Mouse (Mus musculus): Measurements from ENCODE around the gene Fam173a. TPM values are rescaled to one million over a fixed set of nuclear protein-coding genes. Genes with fewer than 3 reads are reported as not detected.

Fam173a gene
- 81.9 and 96.8 TPM in 2 replicates for polyA plus RNA-seq (2014; fragmentation: Nextera tagmentation; extraction: Ambion mirVana)

- H3K27me3 ChIP-seq (ENCODE audit: insufficient read depth, low read length): no peaks in the 10 kb centered on the region
- no peaks in the 10 kb centered on the region for H3K9me3 ChIP-seq (ENCODE audit: low read depth, low read length)
- H3K27ac ChIP-seq (ENCODE audit: low read depth): peak within 1 kb of the TSS; percentile 94
- TF ChIP-seq CTCF (IDR thresholded peaks at IDR 0.05; ENCODE audit: low read depth): no peak
- H3K4me2 ChIP-seq: peak within 1 kb of the TSS; percentile 67
- peaks cover 31% of the 10 kb centered on the region for H3K36me3 ChIP-seq (ENCODE audit: insufficient read depth)
- peak within 1 kb of the TSS; percentile 74 for H3K4me3 ChIP-seq (ENCODE audit: low read depth, low read length)
- ATAC-seq (ENCODE audit: insufficient read depth) (peak; percentile 81), DNase-seq (peak; percentile 96)
- WGBS: under 1% methylated on average over 14 of the region's 14 CpGs
- H3K9ac ChIP-seq: peak within 1 kb of the TSS; percentile 71
- peaks cover 14% of the 10 kb centered on the region for H3K4me1 ChIP-seq (ENCODE audit: insufficient read depth)
Observed at GRCm38 (mm10) chr17:25792615-25793014, at the start of gene Fam173a. TSS of gene Fam173a (minus strand) at chr17:25792901.

- H3K27ac ChIP-seq (ENCODE audit: low read depth): no peak within 1 kb of the TSS
- no peak within 1 kb of the TSS for H3K9ac ChIP-seq
- no peak within 1 kb of the TSS for H3K4me3 ChIP-seq (ENCODE audit: low read depth, low read length)
- H3K27me3 ChIP-seq (ENCODE audit: insufficient read depth, low read length): no peaks in the 10 kb centered on the region
- no peak for TF ChIP-seq CTCF (IDR thresholded peaks at IDR 0.05; ENCODE audit: low read depth)
- H3K4me1 ChIP-seq (ENCODE audit: insufficient read depth): peaks cover 19% of the 10 kb centered on the region
- H3K9me3 ChIP-seq (ENCODE audit: low read depth, low read length): no peaks in the 10 kb centered on the region
- peaks cover 51% of the 10 kb centered on the region for H3K36me3 ChIP-seq (ENCODE audit: insufficient read depth)
- ATAC-seq (ENCODE audit: insufficient read depth) (no peak), DNase-seq (no peak)
- no peak within 1 kb of the TSS for H3K4me2 ChIP-seq
- WGBS: 92% methylated on average over 22 of the region's 22 CpGs
Observed at GRCm38 (mm10) chr17:25841117-25841880, 48.6 kb upstream of the Fam173a start, which contains the start of gene Gm20683. TSS of gene Gm20683 (minus strand) at chr17:25841763.

GRCm38 (mm10) chr17:25840519-25840918, 47.8 kb upstream of the Fam173a start:
- H3K4me2 ChIP-seq: no peak overlapping the region
- H3K36me3 ChIP-seq (ENCODE audit: insufficient read depth): peaks cover 52% of the 10 kb centered on the region
- 94% methylated on average over 6 of the region's 6 CpGs for WGBS
- no peak for ATAC-seq (ENCODE audit: insufficient read depth)
- peaks cover 24% of the 10 kb centered on the region for H3K4me1 ChIP-seq (ENCODE audit: insufficient read depth)
- DNase-seq: no peak
- H3K27me3 ChIP-seq (ENCODE audit: insufficient read depth, low read length): no peaks in the 10 kb centered on the region
- no peak overlapping the region for H3K9ac ChIP-seq
- no peak overlapping the region for H3K27ac ChIP-seq (ENCODE audit: low read depth)
- no peak for TF ChIP-seq CTCF (IDR thresholded peaks at IDR 0.05; ENCODE audit: low read depth)
- H3K9me3 ChIP-seq (ENCODE audit: low read depth, low read length): no peaks in the 10 kb centered on the region
- H3K4me3 ChIP-seq (ENCODE audit: low read depth, low read length): no peak overlapping the region

- ATAC-seq (ENCODE audit: insufficient read depth): no peak
- Histone ChIP-seq H3K4me2 (no peak overlapping the region), H3K27ac (ENCODE audit: low read depth) (no peak overlapping the region), H3K9me3 (ENCODE audit: low read depth, low read length) (no peaks in the 10 kb centered on the region), H3K4me3 (ENCODE audit: low read depth, low read length) (no peak overlapping the region), H3K4me1 (ENCODE audit: insufficient read depth) (peaks cover 24% of the 10 kb centered on the region), H3K9ac (no peak overlapping the region), H3K36me3 (ENCODE audit: insufficient read depth) (peaks cover 60% of the 10 kb centered on the region), H3K27me3 (ENCODE audit: insufficient read depth, low read length) (no peaks in the 10 kb centered on the region)
- no peak for TF ChIP-seq CTCF (IDR thresholded peaks at IDR 0.05; ENCODE audit: low read depth)
- WGBS: 80% methylated on average over 14 of the region's 14 CpGs
- no peak for DNase-seq
Observed at GRCm38 (mm10) chr17:25839455-25840235, 46.9 kb upstream of the Fam173a start.

- no peak overlapping the region for H3K27ac ChIP-seq (ENCODE audit: low read depth)
- ATAC-seq (ENCODE audit: insufficient read depth) (no peak), DNase-seq (no peak)
- no peak overlapping the region for H3K4me3 ChIP-seq (ENCODE audit: low read depth, low read length)
- WGBS: 83% methylated on average over 4 of the region's 4 CpGs
- no peak overlapping the region for H3K9ac ChIP-seq
- H3K4me1 ChIP-seq (ENCODE audit: insufficient read depth): peaks cover 31% of the 10 kb centered on the region
- H3K36me3 ChIP-seq (ENCODE audit: insufficient read depth): peaks cover 63% of the 10 kb centered on the region
- no peak for TF ChIP-seq CTCF (IDR thresholded peaks at IDR 0.05; ENCODE audit: low read depth)
- no peaks in the 10 kb centered on the region for H3K9me3 ChIP-seq (ENCODE audit: low read depth, low read length)
- H3K27me3 ChIP-seq (ENCODE audit: insufficient read depth, low read length): no peaks in the 10 kb centered on the region
- H3K4me2 ChIP-seq: no peak overlapping the region
Observed at GRCm38 (mm10) chr17:25838904-25839303, 46.2 kb upstream of the Fam173a start.

GRCm38 (mm10) chr17:25837533-25837932, 44.8 kb upstream of the Fam173a start:
- peak; percentile 14 for DNase-seq
- no peak for ATAC-seq (ENCODE audit: insufficient read depth)
- Histone ChIP-seq H3K27me3 (ENCODE audit: insufficient read depth, low read length) (no peaks in the 10 kb centered on the region), H3K9ac (no peak overlapping the region), H3K27ac (ENCODE audit: low read depth) (no peak overlapping the region), H3K4me3 (ENCODE audit: low read depth, low read length) (no peak overlapping the region), H3K4me2 (peak overlapping the region; percentile 74), H3K36me3 (ENCODE audit: insufficient read depth) (peaks cover 59% of the 10 kb centered on the region), H3K4me1 (ENCODE audit: insufficient read depth) (peaks cover 26% of the 10 kb centered on the region), H3K9me3 (ENCODE audit: low read depth, low read length) (no peaks in the 10 kb centered on the region)
- 51% methylated on average over 3 of the region's 3 CpGs for WGBS
- no peak for TF ChIP-seq CTCF (IDR thresholded peaks at IDR 0.05; ENCODE audit: low read depth)

- WGBS: 2% methylated on average over 29 of the region's 29 CpGs
- no peaks in the 10 kb centered on the region for H3K9me3 ChIP-seq (ENCODE audit: low read depth, low read length)
- ATAC-seq (ENCODE audit: insufficient read depth): peak; percentile 13; the same call in 1 of the 2 replicates
- peaks cover 26% of the 10 kb centered on the region for H3K4me1 ChIP-seq (ENCODE audit: insufficient read depth)
- H3K4me3 ChIP-seq (ENCODE audit: low read depth, low read length): peak within 1 kb of the TSS; percentile 34
- peak within 1 kb of the TSS; percentile 30; the same call in 1 of the 2 replicates for H3K27ac ChIP-seq (ENCODE audit: low read depth)
- no peaks in the 10 kb centered on the region for H3K27me3 ChIP-seq (ENCODE audit: insufficient read depth, low read length)
- peak within 1 kb of the TSS; percentile 53 for H3K9ac ChIP-seq
- DNase-seq: peak; percentile 83
- TF ChIP-seq CTCF (IDR thresholded peaks at IDR 0.05; ENCODE audit: low read depth): no peak
- peak within 1 kb of the TSS; percentile 74 for H3K4me2 ChIP-seq
- peaks cover 55% of the 10 kb centered on the region for H3K36me3 ChIP-seq (ENCODE audit: insufficient read depth)
Observed at GRCm38 (mm10) chr17:25837076-25837410, 44.3 kb upstream of the Fam173a start, which contains the start of gene Rhbdl1. TSS of gene Rhbdl1 (minus strand) at chr17:25837295.
